Mouse (Mus musculus) midbrain, embryonic 12.5 days (tissue): ENCODE measurements at regions not wholly inside any gene's neighbourhood (a gene's known extent, or its start where the extent isn't known, plus 50 kb on each side); places are given as distances from the start of the nearest gene placed in this dataset.
A peak's percentile ranks its signal among the peaks of the same experiment; 100 is the strongest.

Experiments
- ATAC-seq: fragments of 200-750 bp; cut with Nextera tagmentation; 2 replicates; pipeline ENCODE4 v1.8.0; 2017; ENCODE audit warnings: low read depth, moderate TSS enrichment, moderate library complexity; ENCODE audit not compliant: low FRiP score
- H3K27ac ChIP-seq: fragments of 300-500 bp; sonication (generic); replicated peaks from 2 replicates; pipeline ENCODE4 v1.5.1; 2016; ENCODE audit warnings: mild to moderate bottlenecking
- H3K27me3 ChIP-seq: fragments of 300-500 bp; sonication (generic); 2 replicates; pipeline ENCODE4 v1.6.1; 2016; ENCODE audit warnings: mild to moderate bottlenecking
- H3K36me3 ChIP-seq: fragments of 300-500 bp; sonication (generic); 2 replicates; pipeline ENCODE4 v1.6.1; 2016
- H3K4me1 ChIP-seq: fragments of 300-500 bp; sonication (generic); 2 replicates; pipeline ENCODE4 v1.6.1; 2016
- H3K4me2 ChIP-seq: fragments of 300-500 bp; sonication (generic); replicated peaks from 2 replicates; pipeline ENCODE4 v1.6.1; 2016; ENCODE audit warnings: mild to moderate bottlenecking, moderate library complexity
- H3K4me3 ChIP-seq: fragments of 300-500 bp; sonication (generic); 2 replicates; pipeline ENCODE4 v1.5.1; 2016; ENCODE audit warnings: mild to moderate bottlenecking
- H3K9ac ChIP-seq: fragments of 300-500 bp; sonication (generic); replicated peaks from 2 replicates; pipeline ENCODE4 v1.6.1; 2016; ENCODE audit warnings: mild to moderate bottlenecking, moderate library complexity
- H3K9me3 ChIP-seq: fragments of 300-500 bp; sonication (generic); 2 replicates; pipeline ENCODE4 v1.6.1; 2016; ENCODE audit warnings: mild to moderate bottlenecking
- WGBS: fragments of 180-500 bp; shearing (Covaris S2); methylation state at CpG from one replicate; pipeline ENCODE4 v1.1.7; 2016; 5-methylcytosine and 5-hydroxymethylcytosine counted together

- Histone ChIP-seq H3K9me3 (no peaks in the 10 kb centered on the region), H3K36me3 (no peaks in the 10 kb centered on the region), H3K27me3 (no peaks in the 10 kb centered on the region), H3K4me1 (0 out of 2 replicates have a peak, but pooled peaks cover 3% of the 10 kb centered on the region), H3K4me2 (no peak overlapping the region), H3K27ac (no peak overlapping the region), H3K9ac (no peak overlapping the region), H3K4me3 (no peak overlapping the region)
- 81% methylated on average over 3 of the region's 3 CpGs for WGBS
- no peak for ATAC-seq
Observed at GRCm38 (mm10) chr2:45756395-45756794, 639.2 kb upstream of the Zeb2 start.

- H3K9me3 ChIP-seq = no peaks in the 10 kb centered on the region
- ATAC-seq = peak; percentile 16; the same call in 1 of the 2 replicates
- no peak overlapping the region for H3K9ac ChIP-seq
- no peaks in the 10 kb centered on the region for H3K36me3 ChIP-seq
- H3K4me2 ChIP-seq = no peak overlapping the region
- no peak overlapping the region for H3K4me3 ChIP-seq
- H3K27me3 ChIP-seq = no peaks in the 10 kb centered on the region
- 64% methylated on average over 2 of the region's 2 CpGs for WGBS
- no peak overlapping the region for H3K27ac ChIP-seq
- H3K4me1 ChIP-seq = 0 out of 2 replicates have a peak, but pooled peaks cover 3% of the 10 kb centered on the region
Observed at GRCm38 (mm10) chr2:45751746-45752145, 634.6 kb upstream of the Zeb2 start.

- H3K27me3 ChIP-seq = no peaks in the 10 kb centered on the region
- H3K27ac ChIP-seq = no peak overlapping the region
- 0 out of 2 replicates have a peak, but pooled peaks cover 3% of the 10 kb centered on the region for H3K4me1 ChIP-seq
- H3K36me3 ChIP-seq = no peaks in the 10 kb centered on the region
- no peaks in the 10 kb centered on the region for H3K9me3 ChIP-seq
- no peak overlapping the region for H3K9ac ChIP-seq
- 77% methylated on average over 2 of the region's 2 CpGs for WGBS
- H3K4me3 ChIP-seq = no peak overlapping the region
- ATAC-seq = no peak
- H3K4me2 ChIP-seq = no peak overlapping the region
Observed at GRCm38 (mm10) chr2:45749379-45749778, 632.2 kb upstream of the Zeb2 start.

GRCm38 (mm10) chr2:45747263-45748236, 630.4 kb upstream of the Zeb2 start:
- Histone ChIP-seq H3K4me1 (0 out of 2 replicates have a peak, but pooled peaks cover 3% of the 10 kb centered on the region), H3K27me3 (no peaks in the 10 kb centered on the region), H3K36me3 (no peaks in the 10 kb centered on the region), H3K27ac (no peak overlapping the region), H3K9ac (no peak overlapping the region), H3K4me3 (no peak overlapping the region), H3K4me2 (no peak overlapping the region), H3K9me3 (no peaks in the 10 kb centered on the region)
- WGBS = 75% methylated on average over 7 of the region's 7 CpGs
- ATAC-seq = no peak

- no peak for ATAC-seq
- 87% methylated on average over 4 of the region's 4 CpGs for WGBS
- H3K4me1 ChIP-seq = 0 out of 2 replicates have a peak, but pooled peaks cover under 1% of the 10 kb centered on the region
Observed at GRCm38 (mm10) chr2:45746606-45747005, 629.4 kb upstream of the Zeb2 start.

GRCm38 (mm10) chr2:45736278-45736677, 619.1 kb upstream of the Zeb2 start:
- Histone ChIP-seq H3K4me1 (no peaks in the 10 kb centered on the region), H3K9me3 (no peaks in the 10 kb centered on the region; the same call in 1 of the 2 replicates), H3K27me3 (no peaks in the 10 kb centered on the region), H3K4me3 (no peak overlapping the region), H3K36me3 (no peaks in the 10 kb centered on the region), H3K9ac (no peak overlapping the region), H3K27ac (no peak overlapping the region), H3K4me2 (no peak overlapping the region)
- ATAC-seq = peak; percentile 90
- WGBS = 41% methylated on average over 2 of the region's 2 CpGs

More at GRCm38 (mm10) chr2:45746606-45747005, 629.4 kb upstream of the Zeb2 start:
- no peak overlapping the region for H3K4me3 ChIP-seq
- H3K36me3 ChIP-seq = no peaks in the 10 kb centered on the region
- no peaks in the 10 kb centered on the region for H3K9me3 ChIP-seq
- no peak overlapping the region for H3K4me2 ChIP-seq
- H3K27ac ChIP-seq = no peak overlapping the region
- H3K27me3 ChIP-seq = no peaks in the 10 kb centered on the region
- no peak overlapping the region for H3K9ac ChIP-seq

GRCm38 (mm10) chr2:45713997-45714396, 596.8 kb upstream of the Zeb2 start:
- WGBS = 86% methylated on average over 4 of the region's 4 CpGs
- Histone ChIP-seq H3K4me1 (no peaks in the 10 kb centered on the region), H3K27ac (no peak overlapping the region), H3K9ac (no peak overlapping the region), H3K27me3 (no peaks in the 10 kb centered on the region), H3K9me3 (no peaks in the 10 kb centered on the region), H3K36me3 (no peaks in the 10 kb centered on the region), H3K4me3 (no peak overlapping the region), H3K4me2 (no peak overlapping the region)
- ATAC-seq = no peak

GRCm38 (mm10) chr2:45707026-45707425, 589.8 kb upstream of the Zeb2 start:
- no peaks in the 10 kb centered on the region for H3K4me1 ChIP-seq
- no peaks in the 10 kb centered on the region for H3K27me3 ChIP-seq
- no peak overlapping the region for H3K9ac ChIP-seq
- H3K36me3 ChIP-seq = no peaks in the 10 kb centered on the region
- no peak for ATAC-seq
- H3K9me3 ChIP-seq = no peaks in the 10 kb centered on the region
- H3K27ac ChIP-seq = no peak overlapping the region
- no peak overlapping the region for H3K4me2 ChIP-seq
- no peak overlapping the region for H3K4me3 ChIP-seq

- Histone ChIP-seq H3K9ac (no peak overlapping the region), H3K27ac (no peak overlapping the region), H3K27me3 (no peaks in the 10 kb centered on the region), H3K4me2 (no peak overlapping the region), H3K36me3 (no peaks in the 10 kb centered on the region), H3K4me1 (no peaks in the 10 kb centered on the region), H3K4me3 (no peak overlapping the region), H3K9me3 (no peaks in the 10 kb centered on the region)
- ATAC-seq = no peak
Observed at GRCm38 (mm10) chr2:45702511-45702910, 585.3 kb upstream of the Zeb2 start.

- no peak overlapping the region for H3K9ac ChIP-seq
- H3K36me3 ChIP-seq = no peaks in the 10 kb centered on the region
- H3K4me1 ChIP-seq = no peaks in the 10 kb centered on the region
- no peak for ATAC-seq
- H3K4me2 ChIP-seq = no peak overlapping the region
- WGBS = 100% methylated on average over 1 of the region's 1 CpGs
- H3K4me3 ChIP-seq = no peak overlapping the region
- no peaks in the 10 kb centered on the region for H3K27me3 ChIP-seq
- no peak overlapping the region for H3K27ac ChIP-seq
- no peaks in the 10 kb centered on the region for H3K9me3 ChIP-seq
Observed at GRCm38 (mm10) chr2:45700578-45700977, 583.4 kb upstream of the Zeb2 start.

- Histone ChIP-seq H3K36me3 (no peaks in the 10 kb centered on the region), H3K4me3 (no peak overlapping the region), H3K9me3 (no peaks in the 10 kb centered on the region), H3K9ac (no peak overlapping the region), H3K4me2 (no peak overlapping the region), H3K27ac (no peak overlapping the region), H3K4me1 (peaks cover 7% of the 10 kb centered on the region), H3K27me3 (no peaks in the 10 kb centered on the region)
- WGBS = 26% methylated on average over 8 of the region's 8 CpGs
- 0 out of 2 replicates have a peak, but pooled peaks have one; percentile 16 for ATAC-seq
Observed at GRCm38 (mm10) chr2:45693291-45694020, 576.3 kb upstream of the Zeb2 start.

- no peaks in the 10 kb centered on the region for H3K36me3 ChIP-seq
- peaks cover 7% of the 10 kb centered on the region for H3K4me1 ChIP-seq
- H3K27ac ChIP-seq = no peak overlapping the region
- H3K9me3 ChIP-seq = no peaks in the 10 kb centered on the region
- no peak for ATAC-seq
- H3K27me3 ChIP-seq = no peaks in the 10 kb centered on the region
- H3K4me3 ChIP-seq = no peak overlapping the region
- 93% methylated on average over 1 of the region's 1 CpGs for WGBS
- H3K4me2 ChIP-seq = no peak overlapping the region
- H3K9ac ChIP-seq = no peak overlapping the region
Observed at GRCm38 (mm10) chr2:45692819-45693218, 575.6 kb upstream of the Zeb2 start.
